Mouse (Mus musculus) embryonic fibroblast, embryonic 13.5 days (primary cell): ENCODE measurements at regions not wholly inside any gene's neighbourhood (a gene's known extent, or its start where the extent isn't known, plus 50 kb on each side); places are given as distances from the start of the nearest gene placed in this dataset.

ENCODE experiments used
- H3K27ac ChIP-seq: 2 replicates; pipeline ENCODE4 v1.5.1; 2012; ENCODE audit warnings: low read length, control low read depth, inconsistent platforms; ENCODE audit not compliant: insufficient read depth
- H3K4me1 ChIP-seq: 2 replicates; pipeline ENCODE4 v1.6.1; 2011; ENCODE audit warnings: low read length; ENCODE audit not compliant: control insufficient read depth, insufficient read depth
- H3K4me3 ChIP-seq: 2 replicates; pipeline ENCODE4 v1.5.1; 2011; ENCODE audit warnings: mild to moderate bottlenecking, control low read depth, low read length; ENCODE audit not compliant: insufficient read depth
- CTCF ChIP-seq: IDR thresholded peaks from 2 replicates; pipeline ENCODE4 v1.5.1; 2011; ENCODE audit warnings: mild to moderate bottlenecking, control low read depth, low read length, moderate library complexity, borderline replicate concordance; ENCODE audit not compliant: insufficient read depth
- POLR2A ChIP-seq: IDR thresholded peaks from 2 replicates; pipeline ENCODE4 v1.6.1; 2011; ENCODE audit warnings: low read depth, mild to moderate bottlenecking, control low read depth, low read length, moderate library complexity

DNA sequence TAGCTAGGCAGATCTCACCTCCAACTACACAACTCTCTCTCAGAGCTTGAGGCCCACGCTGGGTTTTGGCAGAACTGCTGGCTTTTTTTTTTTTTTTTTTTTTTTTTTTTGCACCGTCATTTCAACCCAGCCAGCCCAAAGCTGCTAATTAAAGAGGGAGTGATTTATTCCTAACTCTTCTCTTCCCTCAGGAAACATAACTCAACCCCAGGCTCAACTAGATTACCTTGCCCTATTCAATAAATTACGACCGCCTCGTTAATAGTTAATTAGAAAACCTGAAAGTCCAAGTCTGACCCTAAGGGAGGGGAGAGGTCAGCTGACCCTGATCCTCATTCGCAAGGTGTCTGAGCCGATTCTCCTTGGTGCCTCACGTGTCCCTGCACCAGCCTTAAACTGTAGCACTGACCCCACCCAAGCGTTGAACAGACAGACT is 92.3 kb upstream of the Gas1 start:
- Histone ChIP-seq H3K4me1 (no peaks in the 10 kb centered on the region; the same call in 1 of the 2 replicates), H3K27ac (no peak overlapping the region), H3K4me3 (no peak overlapping the region)
- TF ChIP-seq POLR2A (no peak), CTCF (no peak)

DNA sequence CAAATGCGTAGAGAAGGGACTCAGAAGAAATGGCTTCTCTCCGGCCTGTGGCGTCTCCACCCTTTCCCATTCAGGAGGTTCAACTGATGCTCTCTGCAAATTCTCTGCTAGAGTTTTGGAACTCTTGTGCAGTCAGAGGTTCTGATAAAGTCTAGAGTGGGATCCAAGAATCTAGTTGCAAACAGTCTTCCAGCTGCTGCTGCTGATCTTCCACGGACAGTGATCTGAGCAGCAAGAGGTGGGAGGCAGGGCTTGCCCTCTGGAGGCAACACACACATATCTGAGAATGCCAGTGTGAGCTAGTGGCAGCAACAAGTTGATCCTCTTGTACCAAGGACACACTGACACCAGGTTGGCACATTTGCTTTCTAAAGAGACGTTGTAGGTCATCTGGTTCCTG is 93.4 kb upstream of the Gas1 start:
- Histone ChIP-seq H3K4me3 (no peak overlapping the region), H3K27ac (no peak overlapping the region), H3K4me1 (no peaks in the 10 kb centered on the region; the same call in 1 of the 2 replicates)
- TF ChIP-seq CTCF (no peak), POLR2A (no peak)

DNA sequence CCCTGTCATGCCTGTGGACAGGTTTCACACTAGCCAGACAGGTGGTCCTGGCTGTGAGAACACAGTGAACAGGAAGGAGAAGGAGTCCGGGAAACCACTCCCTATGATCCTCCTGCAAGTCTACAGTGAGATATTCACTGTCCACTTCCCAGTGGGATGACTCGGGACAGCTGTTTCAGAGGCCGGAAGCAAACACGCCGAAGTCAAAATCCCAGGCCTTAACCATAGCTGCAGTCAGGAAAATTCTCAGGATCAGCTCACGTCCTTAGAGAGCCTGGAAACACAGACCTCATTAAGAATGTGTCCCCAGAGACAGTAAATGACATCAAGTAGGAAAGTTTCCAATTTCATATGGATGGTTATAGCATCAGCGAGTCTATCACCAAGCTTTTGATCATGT is 96.2 kb upstream of the Gas1 start:
- H3K4me1 ChIP-seq = no peaks in the 10 kb centered on the region
- TF ChIP-seq CTCF (no peak), POLR2A (no peak)
- H3K27ac ChIP-seq = no peak overlapping the region
- no peak overlapping the region for H3K4me3 ChIP-seq

DNA sequence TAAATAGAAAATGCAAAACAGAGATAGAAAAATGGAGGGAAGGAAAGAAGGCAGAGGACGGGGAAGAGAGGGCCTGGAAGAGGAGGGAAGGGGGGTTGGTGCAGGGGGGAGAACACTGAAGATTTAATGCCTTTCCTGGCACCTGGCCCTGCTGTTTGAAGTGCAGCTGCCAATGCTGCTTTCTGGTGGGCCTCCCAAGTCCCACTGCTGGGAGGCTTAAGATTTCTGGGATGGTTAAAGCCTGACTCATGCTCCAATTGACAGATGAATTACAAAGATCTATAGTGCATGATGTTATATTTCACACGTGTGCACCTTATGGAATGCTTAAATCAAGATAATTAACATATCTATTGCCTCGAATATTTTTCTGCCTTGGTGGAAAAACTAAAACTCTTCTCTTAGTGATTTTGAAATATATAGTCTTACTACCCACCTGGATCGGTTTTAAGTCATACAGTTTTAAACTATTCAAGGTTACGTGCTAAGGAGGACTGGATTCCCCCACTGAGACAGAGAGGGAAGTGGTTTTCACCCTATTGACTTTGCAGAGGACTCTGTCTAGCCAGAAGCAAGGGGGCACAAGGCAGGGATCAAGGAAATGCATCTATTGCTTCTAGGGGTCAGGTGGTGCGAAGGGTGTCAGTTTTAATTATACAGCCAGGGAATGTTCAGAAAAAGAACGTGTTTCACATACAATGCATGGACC is 105.5 kb upstream of the Gas1 start:
- Histone ChIP-seq H3K4me1 (peaks cover 14% of the 10 kb centered on the region), H3K4me3 (no peak overlapping the region), H3K27ac (peak overlapping the region; percentile 39; the same call in 1 of the 2 replicates)
- TF ChIP-seq POLR2A (no peak), CTCF (no peak)

DNA sequence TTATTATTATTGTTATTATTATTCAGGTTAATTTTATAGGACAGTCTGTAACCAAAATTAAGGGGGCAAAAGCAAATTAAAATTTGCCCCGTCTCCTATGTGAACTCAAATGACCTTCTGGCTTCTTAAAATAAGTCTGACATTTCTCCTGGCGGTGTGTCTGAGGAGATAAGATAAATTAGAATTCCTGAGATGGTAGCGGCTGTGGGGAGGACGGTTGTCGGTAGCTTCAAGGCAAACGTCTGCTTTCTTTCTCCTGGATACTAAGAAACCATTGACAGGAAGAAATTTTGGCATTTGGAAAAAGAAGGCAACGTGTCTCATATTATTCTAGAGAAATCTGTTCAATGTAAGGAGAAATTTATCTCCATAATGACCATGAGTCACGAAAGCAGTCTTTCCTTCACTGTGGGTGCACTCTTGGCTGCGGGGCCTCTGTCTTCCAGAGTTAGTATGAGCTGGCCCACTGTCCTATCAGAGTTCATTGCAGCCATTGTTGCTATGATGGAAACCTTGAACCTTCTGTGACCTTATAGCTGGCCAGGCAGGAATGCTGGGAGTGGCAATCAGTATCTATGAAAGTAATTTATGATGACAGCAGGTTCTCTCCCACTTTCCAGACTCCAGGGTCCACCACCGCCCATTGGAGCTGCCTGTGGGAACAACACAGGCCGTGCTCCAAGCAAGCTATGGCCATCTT is 109.5 kb upstream of the Gas1 start:
- Histone ChIP-seq H3K27ac (peak overlapping the region; percentile 69), H3K4me3 (no peak overlapping the region), H3K4me1 (peaks cover 16% of the 10 kb centered on the region)
- no peak for TF ChIP-seq CTCF
- no peak for TF ChIP-seq POLR2A

DNA sequence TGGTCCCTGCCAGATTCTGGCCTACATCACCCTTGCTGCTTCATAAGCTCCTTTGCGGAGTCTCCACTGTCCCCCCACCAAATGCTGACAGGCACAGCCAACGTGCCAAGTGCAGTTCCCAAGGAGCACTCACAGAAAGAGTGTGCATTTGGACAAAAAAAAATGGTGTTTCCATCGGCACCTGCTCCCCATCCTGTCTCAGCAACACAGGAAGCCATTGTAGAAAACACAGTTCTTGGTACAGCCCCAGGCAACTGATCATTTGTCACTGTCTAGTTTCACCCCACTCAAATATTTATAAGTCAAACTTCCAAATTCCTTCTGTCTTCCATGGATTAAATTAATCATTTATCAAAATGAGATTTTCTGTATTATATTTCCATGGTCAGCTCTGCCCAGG is 112.5 kb upstream of the Gas1 start:
- no peak overlapping the region for H3K4me3 ChIP-seq
- H3K4me1 ChIP-seq = peaks cover 6% of the 10 kb centered on the region
- H3K27ac ChIP-seq = no peak overlapping the region
- no peak for TF ChIP-seq POLR2A
- no peak for TF ChIP-seq CTCF

DNA sequence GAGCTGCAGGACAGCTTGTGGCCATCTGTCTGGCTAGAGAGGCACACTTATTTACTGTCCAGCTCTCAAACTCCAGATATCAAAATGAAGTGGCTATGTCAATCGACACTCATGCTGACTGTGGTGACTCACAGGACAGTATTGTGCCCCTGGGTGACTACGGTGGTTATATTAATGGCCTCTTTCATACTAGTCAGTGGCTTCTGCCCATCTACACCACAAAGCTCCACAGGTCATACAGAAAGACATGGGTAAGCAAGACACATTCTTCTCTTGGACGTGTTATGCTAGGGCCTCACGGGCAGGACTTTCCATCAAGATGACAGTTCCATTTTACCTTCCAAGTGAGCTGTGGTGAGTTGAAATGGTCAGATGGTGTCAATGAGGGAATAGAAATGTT is 113.7 kb upstream of the Gas1 start:
- Histone ChIP-seq H3K4me3 (no peak overlapping the region), H3K27ac (no peak overlapping the region), H3K4me1 (peaks cover 6% of the 10 kb centered on the region)
- TF ChIP-seq POLR2A (no peak), CTCF (no peak)

DNA sequence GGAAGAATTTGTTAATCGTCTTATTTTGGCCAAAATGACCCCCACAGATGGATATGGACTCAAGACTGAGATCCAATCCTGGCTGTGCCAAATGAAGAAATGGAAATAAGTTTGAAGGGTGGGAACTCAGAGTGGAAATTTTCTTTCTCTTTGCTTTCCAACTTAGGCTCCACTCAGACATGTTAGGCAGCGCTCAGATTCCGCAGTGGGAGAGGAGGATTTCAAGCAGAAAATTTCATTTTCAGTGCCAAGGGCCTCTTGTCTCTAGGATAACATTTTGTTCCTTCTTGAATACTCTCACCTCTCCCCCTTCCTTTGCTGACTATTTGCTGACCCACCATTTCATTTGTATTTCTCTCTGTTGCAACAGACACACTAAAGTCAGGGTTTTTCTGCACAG is 114.2 kb upstream of the Gas1 start:
- Histone ChIP-seq H3K4me3 (no peak overlapping the region), H3K4me1 (peaks cover 6% of the 10 kb centered on the region), H3K27ac (no peak overlapping the region)
- TF ChIP-seq POLR2A (no peak), CTCF (no peak)

DNA sequence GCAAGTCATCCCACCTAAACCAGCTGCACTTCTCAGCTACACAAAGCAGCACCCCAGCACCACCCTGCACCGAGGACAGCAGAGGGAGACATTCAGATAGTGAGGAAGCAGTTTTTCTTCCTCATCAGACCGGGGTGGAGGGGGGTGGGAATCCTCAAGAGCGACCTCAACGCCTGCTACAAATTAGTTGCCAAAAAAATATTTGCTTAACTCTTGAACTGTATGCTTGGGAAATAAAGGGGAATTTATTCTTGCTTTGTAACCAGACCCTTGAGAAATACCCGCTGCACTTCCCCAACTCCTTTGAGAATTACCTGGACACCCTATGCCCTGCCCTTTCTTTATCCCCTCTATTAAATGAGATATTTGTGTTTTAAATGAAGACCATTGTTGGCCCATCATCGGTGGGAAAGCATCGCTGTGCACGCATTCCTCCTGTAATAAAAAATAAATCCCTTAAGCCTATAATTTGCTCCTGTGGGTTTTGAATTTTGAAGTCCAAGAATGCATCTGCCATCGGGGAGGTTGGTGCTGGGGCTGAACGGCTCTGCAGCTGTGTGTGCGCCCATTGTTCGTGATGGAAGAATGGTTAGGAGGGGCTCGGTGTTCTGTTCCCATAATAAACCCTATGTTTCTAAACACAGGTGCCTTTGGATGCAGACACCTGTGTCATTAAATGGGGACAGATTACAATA is 119.2 kb upstream of the Gas1 start:
- Histone ChIP-seq H3K4me1 (no peaks in the 10 kb centered on the region), H3K27ac (no peak overlapping the region), H3K4me3 (no peak overlapping the region)
- TF ChIP-seq POLR2A = no peak
- TF ChIP-seq CTCF = no peak

DNA sequence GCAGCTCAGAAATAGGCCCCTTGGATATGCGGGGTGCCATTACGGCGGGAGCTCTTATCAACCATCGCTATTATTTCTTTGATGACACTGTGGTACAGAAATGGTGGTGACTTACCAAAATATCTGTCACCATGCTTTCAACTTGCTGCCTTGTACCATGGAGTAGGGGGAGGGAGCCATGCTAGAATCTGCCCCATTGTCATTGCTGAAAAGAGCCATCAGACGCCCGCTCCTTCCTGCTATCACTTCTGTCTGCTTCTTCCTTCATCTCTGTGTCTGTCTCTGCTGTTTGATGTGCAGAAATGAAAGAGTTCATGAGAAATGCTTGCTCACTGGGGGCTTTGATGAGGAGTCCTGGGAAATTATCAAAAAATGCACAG is 119.7 kb upstream of the Gas1 start:
- H3K4me3 ChIP-seq = no peak overlapping the region
- H3K4me1 ChIP-seq = no peaks in the 10 kb centered on the region

More for the DNA sequence above, 119.7 kb upstream of the Gas1 start:
- TF ChIP-seq POLR2A (no peak), CTCF (no peak)
- no peak overlapping the region for H3K27ac ChIP-seq
